Mouse (Mus musculus) left cerebral cortex, postnatal 4 days (tissue): ENCODE measurements at regions not wholly inside any gene's neighbourhood (a gene's known extent, or its start where the extent isn't known, plus 50 kb on each side); places are given as distances from the start of the nearest gene placed in this dataset. TPM values are rescaled to one million over a fixed set of nuclear protein-coding genes. Genes with fewer than 3 reads are reported as not detected.

Experiments used
- microRNA-seq: library from miRNA; unstranded; fragments of <30 nt; microRNA quantifications from one replicate; pipeline ENCODE4 v1.2.0, GENCODE M21; 2022

Small RNA genes lying in the stretch of these regions (microRNA-seq; reads per million reads assigned to microRNA genes)
- not detected for gene Gm23364
